Mouse (Mus musculus): Measurements from ENCODE around the gene Ppp4r1.

Ppp4r1 gene

GRCm38 (mm10) chr17:65857617-65858016 lies 75.2 kb downstream of the Ppp4r1 start:
- no peak for DNase-seq (ENCODE audit: low spot score)

DNA sequence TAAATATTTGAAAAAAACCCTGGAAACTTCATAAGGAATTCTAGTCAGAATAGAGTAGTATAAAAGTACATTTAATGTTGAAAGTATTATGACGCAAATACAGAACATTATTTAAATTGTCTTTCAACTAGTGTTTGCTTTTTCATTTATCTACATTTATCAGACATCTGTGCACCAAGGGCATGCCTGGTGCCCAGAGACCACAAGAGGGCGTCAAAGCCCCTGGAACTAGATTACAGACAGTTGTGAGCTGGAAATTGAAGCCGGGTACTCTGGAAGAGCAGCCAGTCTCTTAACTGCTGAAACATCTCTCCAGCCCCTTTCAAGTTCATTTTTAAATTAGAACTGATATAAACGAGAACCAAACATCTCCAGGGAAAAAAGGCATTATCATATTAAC lies 80.2 kb downstream of the Ppp4r1 start:
- no peak for DNase-seq (ENCODE audit: low spot score)

GRCm38 (mm10) chr17:65863830-65864229 lies 81.5 kb downstream of the Ppp4r1 start:
- no peak for DNase-seq (ENCODE audit: low spot score)

- peak; percentile 54 for DNase-seq (ENCODE audit: low spot score)
Measured at GRCm38 (mm10) chr17:65864742-65865141, 82.4 kb downstream of the Ppp4r1 start.

DNA sequence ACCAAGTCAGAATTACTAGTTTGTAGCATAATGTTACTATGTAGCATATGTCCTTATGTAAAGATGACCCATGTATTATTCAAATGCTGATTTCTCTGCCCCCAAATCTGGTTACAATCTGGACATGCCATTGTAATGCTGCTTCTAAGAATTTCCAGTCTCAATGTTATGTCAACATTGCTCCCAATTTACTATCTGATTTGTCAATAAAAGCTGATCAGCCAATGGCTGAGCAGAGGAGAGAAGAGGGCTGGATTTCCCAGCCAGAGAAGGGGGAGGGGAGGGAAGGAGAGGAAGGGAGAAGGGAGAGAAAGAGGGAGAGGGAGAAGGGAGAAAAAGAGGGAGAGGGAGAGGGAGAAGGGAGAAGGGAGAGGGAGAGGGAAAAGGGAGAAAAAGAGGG lies 82.9 kb downstream of the Ppp4r1 start:
- DNase-seq (ENCODE audit: low spot score), result no peak

DNA sequence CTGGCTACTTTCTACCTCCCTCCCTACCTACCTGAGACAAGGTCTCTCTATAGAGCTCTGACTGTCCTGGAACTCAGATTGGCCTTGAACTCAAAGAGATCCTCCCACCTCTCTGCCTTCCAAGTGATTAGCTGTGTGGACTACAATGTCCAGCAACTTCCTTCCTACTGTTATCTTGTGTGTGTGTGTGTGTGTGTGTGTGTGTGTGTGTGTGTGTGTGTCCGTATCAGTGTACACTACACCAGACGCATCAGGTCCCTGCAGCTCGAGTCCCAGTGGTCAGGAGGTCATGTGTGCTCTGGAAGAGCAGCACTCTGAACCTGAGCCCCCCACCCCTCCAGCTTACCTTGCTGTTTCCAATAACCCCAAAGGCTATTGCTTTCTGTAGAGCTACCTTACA lies 83.8 kb downstream of the Ppp4r1 start:
- no peak for DNase-seq (ENCODE audit: low spot score)

DNA sequence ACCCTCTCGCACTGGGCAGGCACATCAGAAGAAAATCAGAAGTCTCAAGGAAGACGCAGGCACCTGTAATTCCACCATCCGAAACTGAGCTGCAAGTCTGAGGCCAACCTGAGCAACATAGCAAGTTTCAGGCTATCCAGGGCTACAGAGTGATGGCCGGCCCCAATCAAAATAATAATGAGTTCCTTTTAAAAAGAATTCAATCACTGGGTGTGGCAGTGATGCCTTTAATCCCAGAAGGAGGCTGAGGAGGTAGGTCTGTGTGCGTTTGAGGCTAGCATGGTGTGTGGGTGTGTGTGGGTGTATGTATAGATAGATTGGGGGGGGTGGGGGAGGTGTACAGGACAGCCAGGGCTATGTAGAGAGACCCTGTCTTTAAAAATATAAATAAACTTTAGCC lies 85.6 kb downstream of the Ppp4r1 start:
- DNase-seq (ENCODE audit: low spot score), result no peak

DNA sequence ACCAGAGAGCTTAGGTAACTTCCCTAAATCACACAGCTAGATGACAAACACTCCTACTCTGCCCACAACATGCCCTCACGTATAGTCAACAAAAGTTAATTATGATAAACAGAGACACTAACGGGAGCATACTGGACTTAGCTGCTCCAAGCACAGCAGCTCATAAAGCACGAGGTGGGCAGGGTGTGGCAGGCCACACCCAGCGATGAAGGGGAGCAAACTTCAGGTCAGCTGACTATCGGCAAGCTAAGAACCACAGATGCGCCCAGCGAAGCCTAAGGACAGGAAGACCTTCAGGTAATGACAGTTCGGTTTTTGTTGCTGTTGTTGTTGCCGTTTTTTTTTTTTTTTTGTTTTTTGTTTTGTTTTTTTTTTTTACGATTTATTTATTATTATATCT lies 87.3 kb downstream of the Ppp4r1 start:
- no peak for DNase-seq (ENCODE audit: low spot score)

- peak; percentile 73 for DNase-seq (ENCODE audit: low spot score)
Measured at GRCm38 (mm10) chr17:65870146-65870545, 87.8 kb downstream of the Ppp4r1 start.

DNA sequence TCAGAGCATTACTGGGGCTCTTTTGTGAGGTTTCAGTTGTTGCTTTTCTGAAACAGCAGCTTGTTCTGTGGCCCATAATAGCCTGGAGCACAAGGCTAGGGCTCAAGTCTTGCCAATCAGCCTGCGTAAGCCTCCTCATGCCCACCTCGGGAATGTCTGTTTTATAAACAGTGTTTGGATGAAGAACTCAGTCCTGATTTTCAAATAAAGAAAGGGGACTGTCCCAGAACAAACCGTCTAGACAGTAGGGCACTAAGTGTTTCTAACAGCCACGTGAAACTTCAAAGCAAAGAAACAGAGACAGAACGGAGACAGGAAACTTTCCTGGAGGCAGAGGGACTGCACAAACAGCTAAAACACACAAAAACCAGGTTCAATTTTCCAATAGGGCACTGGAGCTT lies 89.3 kb downstream of the Ppp4r1 start:
- DNase-seq (ENCODE audit: low spot score), result no peak

DNA sequence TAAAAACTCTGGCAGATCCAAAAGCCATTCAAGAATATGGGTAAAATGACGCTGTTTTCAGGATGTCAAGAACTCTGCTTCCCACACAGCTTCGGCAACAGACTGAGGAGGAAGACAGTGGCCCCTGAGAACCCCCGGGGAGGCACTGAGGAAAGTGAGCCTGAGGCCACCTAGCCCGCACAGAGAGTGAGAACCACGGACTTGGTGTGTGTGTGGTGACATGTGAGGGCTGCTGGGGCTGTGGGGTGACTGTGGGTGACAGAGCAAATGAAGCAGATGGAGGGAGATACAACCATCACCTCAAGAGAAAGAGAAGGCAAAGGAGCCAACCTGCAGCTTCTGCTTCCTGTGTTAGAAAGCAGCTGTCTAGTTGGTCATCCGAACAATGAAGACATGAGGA lies 89.7 kb downstream of the Ppp4r1 start:
- no peak for DNase-seq (ENCODE audit: low spot score)

DNA sequence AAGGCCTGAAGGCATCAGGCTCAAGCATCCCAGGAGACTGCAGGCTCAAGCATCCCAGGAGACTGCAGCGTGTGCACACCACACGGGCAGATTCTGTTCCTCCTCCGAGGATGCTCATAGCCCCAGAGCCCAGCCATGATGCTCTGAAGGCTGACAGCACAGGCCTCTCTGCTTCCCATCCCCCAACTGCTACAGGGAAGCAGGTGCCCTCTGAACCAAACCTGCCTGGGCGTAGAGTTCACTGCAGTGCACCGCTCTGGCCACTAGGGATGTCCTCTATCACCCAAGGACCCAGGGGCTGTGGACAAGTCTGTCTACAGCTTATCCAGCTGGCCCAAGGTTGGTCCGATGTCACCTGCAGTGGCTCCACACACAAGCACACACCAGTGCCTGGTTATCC lies 90.3 kb downstream of the Ppp4r1 start:
- DNase-seq (ENCODE audit: low spot score), result peak; percentile 65

GRCm38 (mm10) chr17:65873156-65873555 lies 90.8 kb downstream of the Ppp4r1 start:
- DNase-seq (ENCODE audit: low spot score), result no peak

DNA sequence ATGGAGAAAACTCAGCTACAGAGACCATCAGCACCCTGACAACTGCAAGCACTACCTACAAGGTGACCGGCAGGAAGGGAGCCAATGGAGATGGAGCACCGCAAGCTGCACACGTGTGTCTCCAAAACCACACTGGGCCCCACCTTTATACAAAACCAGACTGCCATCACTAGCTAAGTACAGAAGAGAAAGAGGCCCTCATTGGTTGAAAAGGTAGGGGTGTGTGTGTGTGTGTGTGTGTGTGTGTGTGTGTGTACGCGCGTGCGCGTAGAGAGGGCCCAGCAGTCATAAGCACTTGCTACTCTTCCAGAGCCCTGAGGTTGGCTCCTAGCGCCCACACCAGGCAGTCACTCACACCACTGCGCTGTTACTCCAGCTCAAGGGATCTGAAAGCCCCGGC lies 91.5 kb downstream of the Ppp4r1 start:
- no peak for DNase-seq (ENCODE audit: low spot score)

- no peak for DNase-seq (ENCODE audit: low spot score)
Measured at GRCm38 (mm10) chr17:65877026-65877425, 94.7 kb downstream of the Ppp4r1 start.

GRCm38 (mm10) chr17:65884061-65884669 lies 101.8 kb downstream of the Ppp4r1 start:
- no peak for DNase-seq (ENCODE audit: low spot score)

DNA sequence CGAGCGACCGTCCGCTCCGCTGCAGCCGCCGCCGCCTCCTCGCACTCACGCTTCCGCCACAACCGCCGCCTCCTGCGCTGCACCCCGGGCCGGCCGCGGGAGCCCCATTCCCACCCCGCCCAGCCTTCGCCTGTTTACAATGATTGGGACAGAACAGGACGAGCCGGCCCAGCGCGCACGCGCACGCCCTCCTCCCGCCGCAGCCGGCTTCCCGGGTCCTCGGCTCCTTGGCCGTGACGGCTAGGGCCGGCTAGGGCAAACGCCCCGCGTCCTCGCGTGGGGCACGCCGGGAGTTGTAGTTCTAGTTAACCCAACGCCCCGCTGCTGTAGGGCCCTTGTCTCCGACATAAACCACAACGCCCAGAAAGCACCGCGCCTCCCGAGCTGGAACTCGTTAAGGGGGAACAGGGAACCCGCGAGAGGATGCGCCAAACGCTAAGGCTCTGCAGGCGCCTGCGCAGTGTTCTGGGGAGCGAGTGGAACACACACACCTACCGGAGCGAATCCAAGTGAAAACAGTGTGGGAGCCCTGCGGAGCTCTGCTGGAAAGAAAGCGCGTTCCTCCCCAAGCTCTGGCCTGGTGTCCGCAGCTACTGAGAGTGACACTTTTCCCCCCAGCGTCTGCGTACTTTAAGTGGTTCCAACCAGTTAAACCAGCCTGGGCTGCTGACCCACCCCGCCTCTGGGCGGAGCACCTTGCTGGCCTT lies 102.5 kb downstream of the Ppp4r1 start:
- DNase-seq (ENCODE audit: low spot score), result peak; percentile 100

GRCm38 (mm10) chr17:65885398-65885696 lies 103.0 kb downstream of the Ppp4r1 start:
- DNase-seq (ENCODE audit: low spot score), result no peak

- DNase-seq (ENCODE audit: low spot score), result peak; percentile 49
Measured at GRCm38 (mm10) chr17:65885697-65886529, 103.5 kb downstream of the Ppp4r1 start, which contains the start of gene Ralbp1. TSS of gene Ralbp1 (minus strand) at chr17:65885798.

DNA sequence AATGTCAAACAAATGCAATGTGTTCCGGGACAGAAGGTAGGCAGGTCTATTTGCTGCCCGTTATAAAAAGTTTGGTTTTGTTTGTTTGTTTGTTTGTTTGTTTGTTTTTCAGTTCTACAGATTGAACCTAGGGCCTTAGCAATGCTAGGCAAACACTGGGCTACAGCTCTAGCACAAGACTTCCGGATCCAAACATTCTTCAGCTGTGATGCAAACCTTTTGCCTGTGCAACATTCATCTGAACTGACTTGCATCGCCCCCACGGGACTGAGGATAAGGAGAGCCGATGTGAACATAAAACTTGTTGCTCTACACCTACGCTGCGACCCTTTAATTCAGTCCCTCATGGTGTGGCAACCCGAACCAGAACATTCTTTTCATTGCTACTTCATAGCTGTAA lies 104.2 kb downstream of the Ppp4r1 start:
- DNase-seq (ENCODE audit: low spot score), result no peak

DNA sequence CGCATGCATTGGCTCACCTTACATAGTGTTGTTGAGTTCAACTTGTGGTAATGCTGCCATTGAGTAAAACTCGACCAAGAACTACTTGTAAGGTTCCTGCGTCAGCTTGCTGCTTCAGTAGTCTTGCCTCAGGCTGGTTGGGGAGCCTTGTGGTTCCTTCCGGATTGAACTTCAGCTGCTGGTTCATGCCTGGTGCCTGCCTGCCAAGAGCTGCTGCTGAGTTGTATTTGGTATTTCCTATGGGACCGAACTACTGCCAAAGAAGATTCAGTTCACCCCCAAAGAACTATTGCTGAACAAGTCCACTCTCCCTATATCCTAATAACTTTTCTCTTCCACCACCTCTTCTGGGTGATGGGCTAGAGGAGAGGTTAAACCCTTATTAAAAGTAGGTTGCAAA lies 107.1 kb downstream of the Ppp4r1 start:
- no peak for DNase-seq (ENCODE audit: low spot score)
